ENCODE assay signal across 20 mouse cellular contexts in the genomic region with DNA sequence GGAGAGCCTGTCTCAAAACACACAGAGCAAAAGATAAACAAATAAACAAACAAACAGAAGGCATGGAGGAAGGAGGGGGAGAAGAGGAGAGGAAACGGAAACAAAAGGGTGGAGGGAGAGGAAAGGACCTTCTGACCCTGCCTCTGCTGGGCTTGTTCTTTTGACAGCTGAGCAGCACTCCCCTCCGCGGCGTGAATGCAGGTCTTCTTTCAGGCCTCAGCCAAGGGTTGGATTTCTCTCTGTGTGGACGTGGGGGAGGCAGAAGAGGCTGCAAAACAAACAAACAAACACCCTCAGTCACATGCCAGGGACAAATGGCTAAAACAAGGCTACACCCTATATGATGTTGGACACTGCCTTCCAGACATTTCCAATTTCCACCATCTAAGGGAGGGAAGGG. TPM values are rescaled to one million over a fixed set of nuclear protein-coding genes. Genes with fewer than 3 reads are reported as not detected.
DNase-seq lines count a peak whose midpoint lies in the region; ATAC-seq lines count a peak whose summit lies in the region.
"Had no signal": no experiment of that assay in that cellular context is flagged by ENCODE, and none has a peak within 500 bp of the region (broad histone marks: within the 10 kb centered on the region; RNA-seq: fewer than 3 reads in every experiment).

No protein-coding gene starts in this region.

- no peaks in the 10 kb centered on the region for H3K9me3 ChIP-seq in embryonic facial prominence, embryonic 15.5 days (replicated peaks)
- H3K9me3 ChIP-seq in embryonic facial prominence, embryonic 10.5 days: no peaks in the 10 kb centered on the region
- H3K9me3 ChIP-seq in kidney, embryonic 16.5 days (ENCODE audit: low read length): no peaks in the 10 kb centered on the region
- H3K9me3 ChIP-seq in midbrain, embryonic 11.5 days (ENCODE audit: control insufficient read depth, low read length): no peaks in the 10 kb centered on the region
- H3K9me3 ChIP-seq in midbrain, embryonic 15.5 days: no peaks in the 10 kb centered on the region
- H3K9me3 ChIP-seq: embryonic facial prominence, embryonic 12.5 days; forebrain, embryonic 12.5 days; heart, embryonic 15.5 days; hindbrain, embryonic 10.5 days had no signal

- peaks cover 20% of the 10 kb centered on the region for H3K4me1 ChIP-seq in embryonic facial prominence, embryonic 15.5 days
- peaks cover 29% of the 10 kb centered on the region for H3K4me1 ChIP-seq in embryonic facial prominence, embryonic 10.5 days
- H3K4me1 ChIP-seq in kidney, embryonic 16.5 days (ENCODE audit: insufficient read depth, low read length): peaks cover 35% of the 10 kb centered on the region
- H3K4me1 ChIP-seq in midbrain, embryonic 11.5 days (ENCODE audit: control insufficient read depth, insufficient read depth, low read length): peaks cover 6% of the 10 kb centered on the region
- H3K4me1 ChIP-seq in midbrain, embryonic 15.5 days: peaks cover 14% of the 10 kb centered on the region

- H3K36me3 ChIP-seq in embryonic facial prominence, embryonic 15.5 days: no peaks in the 10 kb centered on the region
- H3K36me3 ChIP-seq in embryonic facial prominence, embryonic 10.5 days (replicated peaks): no peaks in the 10 kb centered on the region
- H3K36me3 ChIP-seq in kidney, embryonic 16.5 days (ENCODE audit: insufficient read depth, low read length): no peaks in the 10 kb centered on the region
- no peaks in the 10 kb centered on the region for H3K36me3 ChIP-seq in midbrain, embryonic 11.5 days (ENCODE audit: control insufficient read depth, insufficient read depth, low read length)
- no peaks in the 10 kb centered on the region for H3K36me3 ChIP-seq in midbrain, embryonic 15.5 days (replicated peaks)
- H3K36me3 ChIP-seq: embryonic facial prominence, embryonic 12.5 days; forebrain, embryonic 12.5 days; heart, embryonic 15.5 days; hindbrain, embryonic 10.5 days had no signal

- no peak overlapping the region for H3K9ac ChIP-seq in embryonic facial prominence, embryonic 15.5 days
- 0 out of 2 replicates have a peak overlapping the region, but pooled peaks have one; percentile 25 for H3K9ac ChIP-seq in kidney, embryonic 16.5 days (replicated peaks; ENCODE audit: low read length)
- H3K9ac ChIP-seq in midbrain, embryonic 11.5 days (ENCODE audit: low read length): no peak overlapping the region
- no peak overlapping the region for H3K9ac ChIP-seq in midbrain, embryonic 15.5 days
- H3K9ac ChIP-seq: forebrain, embryonic 12.5 days; heart, embryonic 15.5 days; hindbrain, embryonic 14.5 days had no signal

- DNase-seq in embryonic facial prominence, embryonic 10.5 days (ENCODE audit: low spot score): no peak
- no peak for DNase-seq in kidney, adult 8-10 months
- peak; percentile 66 for DNase-seq in midbrain, embryonic 11.5 days (ENCODE audit: low spot score, missing footprints)
- no peak for DNase-seq in thymus, postnatal 10 days (ENCODE audit: low spot score in 2 of 2)
- DNase-seq: adrenal gland, adult 2 months; adrenal gland, postnatal 25 days; cerebellum, adult 8-10 months; embryo, embryonic 11 days; heart, postnatal 14 days had no signal

- 0 out of 2 replicates have a peak overlapping the region, but pooled peaks have one; percentile 56 for H3K27ac ChIP-seq in embryonic facial prominence, embryonic 15.5 days (replicated peaks)
- H3K27ac ChIP-seq in embryonic facial prominence, embryonic 10.5 days (replicated peaks): no peak overlapping the region
- peak overlapping the region; percentile 37 for H3K27ac ChIP-seq in kidney, embryonic 16.5 days (ENCODE audit: low read length)
- H3K27ac ChIP-seq in midbrain, embryonic 11.5 days (ENCODE audit: low read depth, low read length): no peak overlapping the region
- H3K27ac ChIP-seq in midbrain, embryonic 15.5 days: no peak overlapping the region
- H3K27ac ChIP-seq: embryonic facial prominence, embryonic 12.5 days; forebrain, embryonic 12.5 days; heart, adult 2 months; heart, embryonic 15.5 days; hindbrain, embryonic 14.5 days had no signal

- no peak for ATAC-seq in embryonic facial prominence, embryonic 15.5 days (ENCODE audit: insufficient number of reproducible peaks, low FRiP score, low TSS enrichment, low read depth)
- no peak for ATAC-seq in kidney, embryonic 16.5 days (ENCODE audit: low FRiP score, low TSS enrichment)
- no peak for ATAC-seq in midbrain, embryonic 11.5 days (ENCODE audit: low FRiP score)
- no peak for ATAC-seq in midbrain, embryonic 15.5 days (replicated peaks)

- H3K4me2 ChIP-seq in embryonic facial prominence, embryonic 15.5 days (replicated peaks): no peak overlapping the region
- no peak overlapping the region for H3K4me2 ChIP-seq in kidney, embryonic 16.5 days (replicated peaks; ENCODE audit: low read depth, low read length)
- no peak overlapping the region for H3K4me2 ChIP-seq in midbrain, embryonic 11.5 days
- H3K4me2 ChIP-seq in midbrain, embryonic 15.5 days: no peak overlapping the region
- H3K4me2 ChIP-seq: embryonic facial prominence, embryonic 12.5 days; forebrain, embryonic 12.5 days; heart, embryonic 11.5 days; heart, embryonic 15.5 days; hindbrain, embryonic 14.5 days had no signal

- WGBS in embryonic facial prominence, embryonic 15.5 days: 39% methylated on average over 5 of the region's 5 CpGs
- 24% methylated on average over 5 of the region's 5 CpGs for WGBS in embryonic facial prominence, embryonic 10.5 days
- WGBS in kidney, embryonic 16.5 days: 20% methylated on average over 5 of the region's 5 CpGs
- 62% methylated on average over 5 of the region's 5 CpGs for WGBS in midbrain, embryonic 11.5 days
- WGBS in midbrain, embryonic 15.5 days: 46% methylated on average over 5 of the region's 5 CpGs

- H3K27me3 ChIP-seq in embryonic facial prominence, embryonic 15.5 days: no peaks in the 10 kb centered on the region
- H3K27me3 ChIP-seq in embryonic facial prominence, embryonic 10.5 days (replicated peaks; ENCODE audit: low read depth, poor library complexity, severe bottlenecking): peaks cover 8% of the 10 kb centered on the region; the same call in 1 of the 2 replicates
- H3K27me3 ChIP-seq in kidney, embryonic 16.5 days (ENCODE audit: insufficient read depth, low read length): no peaks in the 10 kb centered on the region
- no peaks in the 10 kb centered on the region; the same call in 1 of the 2 replicates for H3K27me3 ChIP-seq in midbrain, embryonic 11.5 days (ENCODE audit: control insufficient read depth, insufficient read depth, low read length)
- H3K27me3 ChIP-seq in midbrain, embryonic 15.5 days (replicated peaks): peaks cover 4% of the 10 kb centered on the region; the same call in 1 of the 2 replicates
- H3K27me3 ChIP-seq: embryonic facial prominence, embryonic 12.5 days; heart, embryonic 15.5 days had no signal

- H3K4me3 ChIP-seq in embryonic facial prominence, embryonic 15.5 days (replicated peaks): no peak overlapping the region
- no peak overlapping the region for H3K4me3 ChIP-seq in embryonic facial prominence, embryonic 10.5 days
- H3K4me3 ChIP-seq in kidney, embryonic 16.5 days (ENCODE audit: low read length): no peak overlapping the region
- no peak overlapping the region for H3K4me3 ChIP-seq in midbrain, embryonic 11.5 days (ENCODE audit: low read depth, low read length)
- no peak overlapping the region for H3K4me3 ChIP-seq in midbrain, embryonic 15.5 days
- H3K4me3 ChIP-seq: embryonic facial prominence, embryonic 12.5 days; forebrain, embryonic 12.5 days; heart, adult 2 months; heart, embryonic 15.5 days; hindbrain, embryonic 10.5 days had no signal

RNA-seq across cellular contexts. Expression of a gene that starts 9.2 kb away (rescaled TPM):
- 38.7 and 42.1 TPM in 2 replicates for polyA plus RNA-seq in embryonic facial prominence, embryonic 15.5 days (2015; fragmentation: Nextera tagmentation; extraction: Ambion mirVana)
- polyA plus RNA-seq in embryonic facial prominence, embryonic 10.5 days (2016; fragmentation: Nextera tagmentation; extraction: Ambion mirVana): 11.2 and 12.3 TPM in 2 replicates
- polyA plus RNA-seq in kidney, embryonic 16.5 days (2015; fragmentation: Nextera tagmentation; extraction: Ambion mirVana): 54.3 and 60.3 TPM in 2 replicates
- polyA plus RNA-seq in midbrain, embryonic 11.5 days (2014; fragmentation: Nextera tagmentation; extraction: Ambion mirVana): 14.5 and 15.2 TPM in 2 replicates
- 11.7 and 11.9 TPM in 2 replicates for polyA plus RNA-seq in midbrain, embryonic 15.5 days (2015; fragmentation: Nextera tagmentation; extraction: Ambion mirVana)

RNA-seq across cellular contexts. Expression of a gene that starts 11.7 kb away (rescaled TPM):
- polyA plus RNA-seq in embryonic facial prominence, embryonic 15.5 days (2015; fragmentation: Nextera tagmentation; extraction: Ambion mirVana): 68.0 and 69.8 TPM in 2 replicates
- polyA plus RNA-seq in embryonic facial prominence, embryonic 10.5 days (2016; fragmentation: Nextera tagmentation; extraction: Ambion mirVana): 80.1 and 80.9 TPM in 2 replicates
- 75.0 and 87.0 TPM in 2 replicates for polyA plus RNA-seq in kidney, embryonic 16.5 days (2015; fragmentation: Nextera tagmentation; extraction: Ambion mirVana)
- 49.5 and 56.4 TPM in 2 replicates for polyA plus RNA-seq in midbrain, embryonic 11.5 days (2014; fragmentation: Nextera tagmentation; extraction: Ambion mirVana)
- 29.2 and 32.4 TPM in 2 replicates for polyA plus RNA-seq in midbrain, embryonic 15.5 days (2015; fragmentation: Nextera tagmentation; extraction: Ambion mirVana)

RNA-seq across cellular contexts. Expression of a gene that starts 11.7 kb away (rescaled TPM):
- polyA plus RNA-seq in embryonic facial prominence, embryonic 15.5 days (2015; fragmentation: Nextera tagmentation; extraction: Ambion mirVana): 0.27 and 0.46 TPM in 2 replicates
- 0.31 and 0.49 TPM in 2 replicates for polyA plus RNA-seq in embryonic facial prominence, embryonic 10.5 days (2016; fragmentation: Nextera tagmentation; extraction: Ambion mirVana)
- polyA plus RNA-seq in kidney, embryonic 16.5 days (2015; fragmentation: Nextera tagmentation; extraction: Ambion mirVana): 0.22 and 0.25 TPM in 2 replicates
- 0.23 and 0.36 TPM in 2 replicates for polyA plus RNA-seq in midbrain, embryonic 11.5 days (2014; fragmentation: Nextera tagmentation; extraction: Ambion mirVana)
- polyA plus RNA-seq in midbrain, embryonic 15.5 days (2015; fragmentation: Nextera tagmentation; extraction: Ambion mirVana): 0.13 and 0.25 TPM in 2 replicates
- polyA plus RNA-seq: heart, adult 2 months; heart, embryonic 11.5 days had no signal

RNA-seq across cellular contexts. Expression of a gene that starts 18.0 kb away (rescaled TPM):
- 5.3 and 6.0 TPM in 2 replicates for polyA plus RNA-seq in embryonic facial prominence, embryonic 15.5 days (2015; fragmentation: Nextera tagmentation; extraction: Ambion mirVana)
- 0.27 and 0.75 TPM in 2 replicates for polyA plus RNA-seq in embryonic facial prominence, embryonic 10.5 days (2016; fragmentation: Nextera tagmentation; extraction: Ambion mirVana)
- polyA plus RNA-seq in kidney, embryonic 16.5 days (2015; fragmentation: Nextera tagmentation; extraction: Ambion mirVana): 4.7 and 5.7 TPM in 2 replicates
- 0.85 and 0.99 TPM in 2 replicates for polyA plus RNA-seq in midbrain, embryonic 11.5 days (2014; fragmentation: Nextera tagmentation; extraction: Ambion mirVana)
- 2.9 and 4.1 TPM in 2 replicates for polyA plus RNA-seq in midbrain, embryonic 15.5 days (2015; fragmentation: Nextera tagmentation; extraction: Ambion mirVana)

RNA-seq across cellular contexts. Expression of a gene that starts 23.5 kb away (rescaled TPM):
- 0.08 and 0.20 TPM in 2 replicates for polyA plus RNA-seq in embryonic facial prominence, embryonic 15.5 days (2015; fragmentation: Nextera tagmentation; extraction: Ambion mirVana)
- polyA plus RNA-seq in embryonic facial prominence, embryonic 10.5 days (2016; fragmentation: Nextera tagmentation; extraction: Ambion mirVana): 0.09 and 0.12 TPM in 2 replicates
- polyA plus RNA-seq in kidney, embryonic 16.5 days (2015; fragmentation: Nextera tagmentation; extraction: Ambion mirVana): 0.10 and 0.25 TPM in 2 replicates
- not detected in 2 replicates for polyA plus RNA-seq in midbrain, embryonic 11.5 days (2014; fragmentation: Nextera tagmentation; extraction: Ambion mirVana)
- 0.08 and 0.13 TPM in 2 replicates for polyA plus RNA-seq in midbrain, embryonic 15.5 days (2015; fragmentation: Nextera tagmentation; extraction: Ambion mirVana)
- polyA plus RNA-seq: forebrain, embryonic 16.5 days; heart, embryonic 15.5 days had no signal

Comparison
In these comparisons a context has a peak if more than half of its experiments do, and no peak if none do; other contexts are left out.
1. H3K27ac ChIP-seq: peak in embryonic facial prominence, embryonic 15.5 days (single experiment) and kidney, embryonic 16.5 days (single experiment); none in embryonic facial prominence, embryonic 10.5 days (single experiment), midbrain, embryonic 11.5 days (single experiment) and midbrain, embryonic 15.5 days (single experiment).